Mouse (Mus musculus): ENCODE data around the gene Nfatc2. TPM values are rescaled to one million over a fixed set of nuclear protein-coding genes. Genes with fewer than 3 reads are reported as not detected.

Gene Nfatc2
- polyA plus RNA-seq, 1 experiment, result 15.3 TPM

GRCm38 (mm10) chr2:168441494-168441893 is 160.0 kb downstream of the Nfatc2 start:
- TF ChIP-seq POLR2A (IDR thresholded peaks at IDR 0.05; ENCODE audit: low read depth, low read length) (no peak), CTCF (IDR thresholded peaks at IDR 0.05; ENCODE audit: extremely low read depth, insufficient read depth, insufficient read length, insufficient replicate concordance) (no peak)
- WGBS, result 90% methylated on average over 12 of the region's 12 CpGs
- peaks cover 10% of the 10 kb centered on the region; the same call in 1 of the 2 replicates for H3K4me1 ChIP-seq (ENCODE audit: control insufficient read depth, insufficient read depth, insufficient read length)
- H3K36me3 ChIP-seq (ENCODE audit: control insufficient read depth, insufficient read depth, low read length), result no peaks in the 10 kb centered on the region
- no peak overlapping the region for H3K27ac ChIP-seq (ENCODE audit: insufficient read depth, low read length)
- no peak overlapping the region for H3K4me3 ChIP-seq (ENCODE audit: extremely low read depth, insufficient read depth, insufficient read length)
- DNase-seq (ENCODE audit: low read depth in 1 of 2, low spot score in 2 of 2), result no peak
- H3K27me3 ChIP-seq (ENCODE audit: control insufficient read depth, insufficient read depth, low read length), result no peaks in the 10 kb centered on the region

- TF ChIP-seq POLR2A (IDR thresholded peaks at IDR 0.05; ENCODE audit: low read depth, low read length) (no peak), CTCF (IDR thresholded peaks at IDR 0.05; ENCODE audit: extremely low read depth, insufficient read depth, insufficient read length, insufficient replicate concordance) (no peak)
- Histone ChIP-seq H3K36me3 (ENCODE audit: control insufficient read depth, insufficient read depth, low read length) (no peaks in the 10 kb centered on the region), H3K27me3 (ENCODE audit: control insufficient read depth, insufficient read depth, low read length) (no peaks in the 10 kb centered on the region), H3K4me1 (ENCODE audit: control insufficient read depth, insufficient read depth, insufficient read length) (peaks cover 10% of the 10 kb centered on the region; the same call in 1 of the 2 replicates), H3K27ac (ENCODE audit: insufficient read depth, low read length) (no peak overlapping the region), H3K4me3 (ENCODE audit: extremely low read depth, insufficient read depth, insufficient read length) (no peak overlapping the region)
- 76% methylated on average over 17 of the region's 17 CpGs for WGBS
- DNase-seq (ENCODE audit: low read depth in 1 of 2, low spot score in 2 of 2), result no peak
These were observed 160.5 kb downstream of the Nfatc2 start for GRCm38 (mm10) chr2:168440918-168441328.

- TF ChIP-seq CTCF (IDR thresholded peaks at IDR 0.05; ENCODE audit: extremely low read depth, insufficient read depth, insufficient read length, insufficient replicate concordance) (no peak), POLR2A (IDR thresholded peaks at IDR 0.05; ENCODE audit: low read depth, low read length) (no peak)
- H3K4me1 ChIP-seq (ENCODE audit: control insufficient read depth, insufficient read depth, insufficient read length), result peaks cover 10% of the 10 kb centered on the region; the same call in 1 of the 2 replicates
- H3K4me3 ChIP-seq (ENCODE audit: extremely low read depth, insufficient read depth, insufficient read length), result no peak overlapping the region
- H3K36me3 ChIP-seq (ENCODE audit: control insufficient read depth, insufficient read depth, low read length), result no peaks in the 10 kb centered on the region
- WGBS, result 23% methylated on average over 8 of the region's 8 CpGs
- peak; percentile 17 to 36 for DNase-seq (ENCODE audit: low read depth in 1 of 2, low spot score in 2 of 2)
- H3K27me3 ChIP-seq (ENCODE audit: control insufficient read depth, insufficient read depth, low read length), result no peaks in the 10 kb centered on the region
- H3K27ac ChIP-seq (ENCODE audit: insufficient read depth, low read length), result peak overlapping the region; percentile 12; the same call in 1 of the 2 replicates
These were observed 162.4 kb downstream of the Nfatc2 start for GRCm38 (mm10) chr2:168438981-168439452.

GRCm38 (mm10) chr2:168434187-168434586 is 167.3 kb downstream of the Nfatc2 start:
- TF ChIP-seq CTCF (IDR thresholded peaks at IDR 0.05; ENCODE audit: extremely low read depth, insufficient read depth, insufficient read length, insufficient replicate concordance) (no peak), POLR2A (IDR thresholded peaks at IDR 0.05; ENCODE audit: low read depth, low read length) (no peak)
- WGBS, result 85% methylated on average over 5 of the region's 5 CpGs

GRCm38 (mm10) chr2:168433392-168433791 is 168.1 kb downstream of the Nfatc2 start:
- Histone ChIP-seq H3K4me1 (ENCODE audit: control insufficient read depth, insufficient read depth, insufficient read length) (peaks cover 4% of the 10 kb centered on the region; the same call in 1 of the 2 replicates), H3K27me3 (ENCODE audit: control insufficient read depth, insufficient read depth, low read length) (no peaks in the 10 kb centered on the region), H3K36me3 (ENCODE audit: control insufficient read depth, insufficient read depth, low read length) (no peaks in the 10 kb centered on the region), H3K4me3 (ENCODE audit: extremely low read depth, insufficient read depth, insufficient read length) (no peak overlapping the region), H3K27ac (ENCODE audit: insufficient read depth, low read length) (no peak overlapping the region)
- no peak for DNase-seq (ENCODE audit: low read depth in 1 of 2, low spot score in 2 of 2)
- 58% methylated on average over 5 of the region's 5 CpGs for WGBS
- no peak for TF ChIP-seq CTCF (IDR thresholded peaks at IDR 0.05; ENCODE audit: extremely low read depth, insufficient read depth, insufficient read length, insufficient replicate concordance)
- no peak for TF ChIP-seq POLR2A (IDR thresholded peaks at IDR 0.05; ENCODE audit: low read depth, low read length)

More at GRCm38 (mm10) chr2:168434187-168434586, 167.3 kb downstream of the Nfatc2 start:
- no peaks in the 10 kb centered on the region for H3K36me3 ChIP-seq (ENCODE audit: control insufficient read depth, insufficient read depth, low read length)
- H3K4me3 ChIP-seq (ENCODE audit: extremely low read depth, insufficient read depth, insufficient read length), result no peak overlapping the region
- no peaks in the 10 kb centered on the region for H3K27me3 ChIP-seq (ENCODE audit: control insufficient read depth, insufficient read depth, low read length)
- no peak for DNase-seq (ENCODE audit: low read depth in 1 of 2, low spot score in 2 of 2)
- peaks cover 9% of the 10 kb centered on the region; the same call in 1 of the 2 replicates for H3K4me1 ChIP-seq (ENCODE audit: control insufficient read depth, insufficient read depth, insufficient read length)
- H3K27ac ChIP-seq (ENCODE audit: insufficient read depth, low read length), result no peak overlapping the region

- no peak overlapping the region for H3K4me3 ChIP-seq (ENCODE audit: extremely low read depth, insufficient read depth, insufficient read length)
- H3K4me1 ChIP-seq (ENCODE audit: control insufficient read depth, insufficient read depth, insufficient read length), result peaks cover 4% of the 10 kb centered on the region; the same call in 1 of the 2 replicates
- DNase-seq (ENCODE audit: low read depth in 1 of 2, low spot score in 2 of 2), result no peak
- no peak for TF ChIP-seq POLR2A (IDR thresholded peaks at IDR 0.05; ENCODE audit: low read depth, low read length)
- TF ChIP-seq CTCF (IDR thresholded peaks at IDR 0.05; ENCODE audit: extremely low read depth, insufficient read depth, insufficient read length, insufficient replicate concordance), result no peak
- H3K27me3 ChIP-seq (ENCODE audit: control insufficient read depth, insufficient read depth, low read length), result no peaks in the 10 kb centered on the region
- H3K27ac ChIP-seq (ENCODE audit: insufficient read depth, low read length), result no peak overlapping the region
- 94% methylated on average over 7 of the region's 7 CpGs for WGBS
- H3K36me3 ChIP-seq (ENCODE audit: control insufficient read depth, insufficient read depth, low read length), result no peaks in the 10 kb centered on the region
These were observed 169.1 kb downstream of the Nfatc2 start for GRCm38 (mm10) chr2:168432394-168432793.

GRCm38 (mm10) chr2:168429598-168429997 is 171.9 kb downstream of the Nfatc2 start:
- Histone ChIP-seq H3K27me3 (ENCODE audit: control insufficient read depth, insufficient read depth, low read length) (no peaks in the 10 kb centered on the region), H3K4me1 (ENCODE audit: control insufficient read depth, insufficient read depth, insufficient read length) (peaks cover 4% of the 10 kb centered on the region; the same call in 1 of the 2 replicates), H3K27ac (ENCODE audit: insufficient read depth, low read length) (no peak overlapping the region), H3K36me3 (ENCODE audit: control insufficient read depth, insufficient read depth, low read length) (no peaks in the 10 kb centered on the region), H3K4me3 (ENCODE audit: extremely low read depth, insufficient read depth, insufficient read length) (no peak overlapping the region)
- 15% methylated on average over 10 of the region's 10 CpGs for WGBS
- TF ChIP-seq POLR2A (IDR thresholded peaks at IDR 0.05; ENCODE audit: low read depth, low read length) (no peak), CTCF (IDR thresholded peaks at IDR 0.05; ENCODE audit: extremely low read depth, insufficient read depth, insufficient read length, insufficient replicate concordance) (no peak)
- DNase-seq (ENCODE audit: low read depth in 1 of 2, low spot score in 2 of 2), result peak; percentile 25 to 47

Measured in spleen, adult 2 months (tissue).